Mouse (Mus musculus) hindbrain, embryonic 14.5 days (tissue): Measurements from ENCODE around the gene Fgf15. TPM values are rescaled to one million over a fixed set of nuclear protein-coding genes. Genes with fewer than 3 reads are reported as not detected.
"Not testable (repeated sequence)": the region's sequence is repeated elsewhere in the genome, so short reads cannot be mapped to it uniquely, and the experiment has no call there.

Source experiments
- ATAC-seq: fragments of 200-750 bp; cut with Nextera tagmentation; 2 replicates; pipeline ENCODE4 v1.8.0; 2017; ENCODE audit warnings: moderate number of reproducible peaks, mild to moderate bottlenecking, moderate TSS enrichment, moderate library complexity; ENCODE audit not compliant: low FRiP score
- DNase-seq: peaks from one replicate; pipeline ENCODE4 v3.0.0-alpha.2; 2015; ENCODE audit warnings: low spot score
- H3K27ac ChIP-seq: fragments of 300-500 bp; sonication (generic); 2 replicates; pipeline ENCODE4 v1.5.1; 2014; ENCODE audit warnings: mild to moderate bottlenecking, moderate library complexity
- H3K27me3 ChIP-seq: fragments of 300-500 bp; sonication (generic); 2 replicates; pipeline ENCODE4 v1.6.1; 2014; ENCODE audit warnings: mild to moderate bottlenecking, low read length, mixed read lengths; ENCODE audit not compliant: control insufficient read depth, insufficient read depth
- H3K36me3 ChIP-seq: fragments of 300-500 bp; sonication (generic); replicated peaks from 2 replicates; pipeline ENCODE4 v1.6.1; 2014; ENCODE audit not compliant: control insufficient read depth, insufficient read depth
- H3K4me1 ChIP-seq: fragments of 300-500 bp; sonication (generic); replicated peaks from 2 replicates; pipeline ENCODE4 v1.6.1; 2014; ENCODE audit warnings: antibody characterized with exemption, low read length, mixed read lengths; ENCODE audit not compliant: control insufficient read depth, insufficient read depth
- H3K4me2 ChIP-seq: fragments of 300-500 bp; sonication (generic); replicated peaks from 2 replicates; pipeline ENCODE4 v1.6.1; 2014; ENCODE audit warnings: mild to moderate bottlenecking, moderate library complexity
- H3K4me3 ChIP-seq: fragments of 300-500 bp; sonication (generic); replicated peaks from 2 replicates; pipeline ENCODE4 v1.5.1; 2014; ENCODE audit warnings: mild to moderate bottlenecking, low read length
- H3K9ac ChIP-seq: fragments of 300-500 bp; sonication (generic); 2 replicates; pipeline ENCODE4 v1.6.1; 2014
- H3K9me3 ChIP-seq: fragments of 300-500 bp; sonication (generic); 2 replicates; pipeline ENCODE4 v1.6.1; 2016; ENCODE audit warnings: low read length; ENCODE audit not compliant: control insufficient read depth
- WGBS: fragments of 180-500 bp; shearing (Covaris S2); extraction: QIAGEN DNeasy Blood & Tissue Kit; methylation state at CpG from one replicate; pipeline ENCODE4 v1.1.7; 2014; 5-methylcytosine and 5-hydroxymethylcytosine counted together
- polyA plus RNA-seq: library from polyadenylated mRNA; unstranded; fragments of >200 nt; fragmentation: Nextera tagmentation; extraction: Ambion mirVana; gene quantifications from 2 replicates; pipeline ENCODE4 v1.2.1, GENCODE M21; 2014

The Fgf15 gene
- polyA plus RNA-seq, 1 experiment from 2014 or later: 13.7 TPM

DNA sequence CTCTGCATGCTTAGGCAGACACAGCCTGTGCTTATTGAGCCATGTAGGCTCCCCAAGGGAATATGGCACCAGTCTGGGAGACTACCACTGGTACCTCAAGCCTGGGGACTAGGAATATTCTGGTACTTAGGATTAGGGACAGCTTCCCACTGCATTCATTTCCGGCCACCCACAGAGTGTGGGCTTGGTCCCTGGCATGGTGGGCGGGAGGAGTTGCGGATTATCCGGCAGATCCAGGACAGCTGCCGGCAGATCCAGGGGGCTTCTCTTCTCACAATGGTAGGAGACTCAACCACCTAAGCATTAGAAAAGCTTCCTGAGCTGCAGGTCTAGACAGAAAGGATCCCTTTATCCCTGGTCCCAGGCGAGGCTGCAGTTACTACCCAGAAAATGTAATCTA lies 2.2 kb downstream of the Fgf15 start:
- H3K9me3 ChIP-seq: no peaks in the 10 kb centered on the region
- peak overlapping the region; percentile 31; the same call in 1 of the 2 replicates for H3K9ac ChIP-seq
- H3K27ac ChIP-seq: no peak overlapping the region
- H3K4me1 ChIP-seq: peaks cover 20% of the 10 kb centered on the region
- H3K4me2 ChIP-seq: peak overlapping the region; percentile 65
- no peak for DNase-seq
- peaks cover 39% of the 10 kb centered on the region for H3K27me3 ChIP-seq
- ATAC-seq: no peak
- peak overlapping the region; percentile 40 for H3K4me3 ChIP-seq
- no peaks in the 10 kb centered on the region for H3K36me3 ChIP-seq
- 33% methylated on average over 6 of the region's 6 CpGs for WGBS

DNA sequence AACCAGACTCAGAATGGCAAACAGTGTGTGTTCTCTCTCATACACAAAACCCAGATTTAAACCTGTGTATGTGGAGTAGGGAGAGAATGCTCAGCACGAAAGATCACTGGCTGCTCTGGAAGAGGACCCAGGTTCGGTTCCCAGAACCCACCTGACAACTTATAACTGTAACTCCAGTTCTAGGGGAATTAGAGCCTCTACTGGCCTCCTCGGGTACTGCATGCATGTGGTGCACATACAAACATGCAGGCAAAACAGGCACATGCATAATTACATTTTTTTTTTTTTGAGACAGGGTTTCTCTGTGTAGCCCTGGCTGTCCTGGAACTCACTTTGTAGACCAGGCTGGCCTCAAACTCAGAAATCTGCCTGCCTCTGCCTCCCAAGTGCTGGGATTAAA lies 9.2 kb downstream of the Fgf15 start:
- not testable (repeated sequence) for H3K27ac ChIP-seq, H3K36me3 ChIP-seq, H3K9me3 ChIP-seq, H3K4me3 ChIP-seq, H3K4me2 ChIP-seq, H3K9ac ChIP-seq, H3K4me1 ChIP-seq, DNase-seq, H3K27me3 ChIP-seq, ATAC-seq
- WGBS: 99% methylated on average over 3 of the region's 3 CpGs

DNA sequence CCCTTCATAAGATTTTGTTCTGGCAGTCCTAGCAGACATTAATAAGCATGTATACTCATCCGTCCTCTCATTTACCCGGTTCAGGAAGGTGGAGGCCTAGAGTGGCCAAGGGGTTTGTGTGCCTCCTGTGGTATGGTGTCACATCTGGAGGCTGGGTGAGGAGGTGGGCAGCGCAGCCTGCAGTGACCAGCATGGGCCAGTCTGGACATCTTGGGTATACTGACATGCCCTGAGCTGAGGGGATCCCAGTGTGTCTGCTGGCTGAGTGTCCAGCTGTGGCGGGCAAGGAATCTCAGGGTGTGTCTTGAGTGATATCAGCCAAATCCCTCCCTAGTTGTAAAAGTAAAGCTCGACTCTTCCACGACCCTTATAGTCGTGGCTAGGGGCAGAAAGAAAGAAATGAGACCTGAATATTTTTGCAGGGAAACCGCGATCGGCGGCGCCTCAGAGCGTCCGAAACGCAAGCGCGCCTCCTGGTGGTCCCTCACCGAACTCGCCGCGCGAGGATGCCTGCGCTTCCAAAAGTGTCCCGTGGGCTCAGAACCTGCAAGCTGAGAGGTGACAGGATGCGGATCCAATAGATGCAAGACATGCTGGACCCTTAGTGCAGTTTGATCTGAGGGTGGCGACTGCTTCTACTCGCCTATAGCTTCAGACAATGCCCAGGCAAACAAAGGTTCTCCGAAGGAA lies 10.5 kb downstream of the Fgf15 start:
- H3K4me3 ChIP-seq: no peak overlapping the region
- no peak overlapping the region for H3K9ac ChIP-seq
- peak overlapping the region; percentile 40 for H3K4me2 ChIP-seq
- peak; percentile 78 for DNase-seq
- no peak overlapping the region for H3K27ac ChIP-seq
- WGBS: 10% methylated on average over 28 of the region's 28 CpGs
- no peaks in the 10 kb centered on the region for H3K4me1 ChIP-seq
- no peaks in the 10 kb centered on the region for H3K36me3 ChIP-seq
- no peaks in the 10 kb centered on the region for H3K27me3 ChIP-seq
- peak; percentile 42; the same call in 1 of the 2 replicates for ATAC-seq
- H3K9me3 ChIP-seq: no peaks in the 10 kb centered on the region

DNA sequence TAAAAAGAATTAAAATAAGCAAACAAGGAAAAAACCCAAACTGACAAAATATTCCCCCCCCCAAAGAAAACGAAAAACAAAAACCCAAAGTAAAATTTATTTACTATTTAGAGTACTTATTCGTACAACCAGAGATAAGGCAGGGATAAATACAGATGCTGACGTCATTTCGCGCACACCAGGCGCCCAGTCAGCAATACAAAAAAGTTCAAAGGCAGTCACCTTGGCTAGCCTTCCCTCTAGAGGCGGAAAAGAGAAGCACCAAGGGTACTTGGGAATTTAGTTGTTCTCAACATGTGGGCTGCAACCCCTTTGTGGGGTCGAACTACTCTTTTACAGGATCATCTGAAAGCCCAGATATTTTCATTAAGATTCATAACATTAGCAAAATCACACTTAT lies 11.5 kb downstream of the Fgf15 start:
- no peak overlapping the region for H3K27ac ChIP-seq
- no peak overlapping the region for H3K4me3 ChIP-seq
- no peaks in the 10 kb centered on the region for H3K27me3 ChIP-seq
- DNase-seq: no peak
- no peaks in the 10 kb centered on the region for H3K36me3 ChIP-seq
- 20% methylated on average over 8 of the region's 8 CpGs for WGBS
- no peaks in the 10 kb centered on the region for H3K9me3 ChIP-seq
- H3K9ac ChIP-seq: no peak overlapping the region
- no peaks in the 10 kb centered on the region for H3K4me1 ChIP-seq
- H3K4me2 ChIP-seq: no peak overlapping the region
- no peak for ATAC-seq

DNA sequence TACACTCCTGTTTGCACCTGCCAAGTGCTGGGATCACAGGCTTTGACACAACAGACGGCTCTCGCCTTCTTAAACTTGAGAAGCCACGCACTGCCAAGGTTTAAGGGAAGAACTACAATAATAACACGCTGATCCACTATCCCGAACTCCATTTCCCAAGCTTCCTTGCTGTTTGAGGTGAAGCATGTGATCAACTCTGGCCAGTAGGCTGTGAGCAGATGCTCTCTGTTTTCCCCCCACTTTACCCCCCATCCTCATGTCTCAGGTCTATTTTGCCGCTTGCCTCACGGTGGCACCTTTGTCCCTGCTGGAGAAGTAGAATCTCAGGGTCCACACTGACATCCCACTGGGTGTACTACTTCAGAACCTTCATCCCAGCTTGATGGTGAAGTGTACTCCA lies 12.4 kb downstream of the Fgf15 start:
- Histone ChIP-seq H3K27me3 (no peaks in the 10 kb centered on the region), H3K36me3 (no peaks in the 10 kb centered on the region), H3K4me3 (no peak overlapping the region), H3K9me3 (no peaks in the 10 kb centered on the region), H3K27ac (no peak overlapping the region), H3K4me2 (no peak overlapping the region), H3K4me1 (no peaks in the 10 kb centered on the region), H3K9ac (no peak overlapping the region)
- DNase-seq (no peak), ATAC-seq (peak; percentile 54; the same call in 1 of the 2 replicates)
- WGBS: 36% methylated on average over 7 of the region's 7 CpGs

DNA sequence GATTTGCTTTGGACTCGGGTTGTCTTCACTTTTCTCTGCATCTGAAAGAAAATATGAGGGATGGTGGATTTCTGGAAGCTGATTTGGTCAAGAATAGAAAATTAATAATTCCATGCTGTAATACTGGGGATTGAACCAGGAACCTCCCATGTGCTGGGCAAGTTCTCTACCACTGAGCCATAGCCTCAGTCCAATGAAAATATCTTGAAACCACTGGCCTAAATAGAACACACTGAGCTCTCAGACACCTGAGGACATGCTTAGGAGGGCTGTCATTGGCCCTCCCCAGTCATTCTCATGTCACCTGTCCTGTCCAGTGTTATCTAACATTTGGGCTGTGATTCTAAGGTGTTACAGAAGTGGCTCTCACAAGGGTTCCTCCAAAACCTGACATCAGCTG lies 14.8 kb downstream of the Fgf15 start:
- H3K9ac ChIP-seq: no peak overlapping the region
- no peaks in the 10 kb centered on the region for H3K36me3 ChIP-seq
- WGBS: 87% methylated on average over 1 of the region's 1 CpGs
- H3K4me2 ChIP-seq: no peak overlapping the region
- ATAC-seq (no peak), DNase-seq (no peak)
- no peaks in the 10 kb centered on the region for H3K9me3 ChIP-seq
- peaks cover 7% of the 10 kb centered on the region for H3K4me1 ChIP-seq
- H3K27ac ChIP-seq: no peak overlapping the region
- H3K4me3 ChIP-seq: no peak overlapping the region
- H3K27me3 ChIP-seq: no peaks in the 10 kb centered on the region

DNA sequence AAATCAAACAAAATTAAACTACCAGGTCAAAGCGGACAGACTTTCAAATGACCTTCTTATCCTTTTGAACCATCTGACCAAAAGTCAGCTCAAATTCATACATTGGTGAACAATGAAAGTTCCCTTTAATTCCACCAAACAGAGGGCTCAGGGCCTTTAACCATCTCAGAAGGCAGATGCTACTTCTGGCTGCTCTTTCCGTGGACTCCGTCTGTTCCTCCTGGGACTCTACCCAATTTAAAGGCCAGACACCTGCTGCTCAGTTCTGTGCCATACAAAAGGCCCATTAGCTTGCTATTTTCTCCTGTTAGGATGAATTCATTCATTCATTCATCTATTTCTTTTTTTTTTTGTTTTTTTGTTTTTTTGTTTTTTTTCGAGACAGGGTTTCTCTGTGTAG lies 16.6 kb downstream of the Fgf15 start:
- Histone ChIP-seq H3K36me3 (peaks cover 12% of the 10 kb centered on the region), H3K4me2 (no peak overlapping the region), H3K4me1 (peaks cover 11% of the 10 kb centered on the region), H3K9ac (no peak overlapping the region), H3K27ac (no peak overlapping the region), H3K27me3 (no peaks in the 10 kb centered on the region), H3K9me3 (no peaks in the 10 kb centered on the region), H3K4me3 (no peak overlapping the region)
- DNase-seq (no peak), ATAC-seq (no peak)
- WGBS: 48% methylated on average over 4 of the region's 4 CpGs

DNA sequence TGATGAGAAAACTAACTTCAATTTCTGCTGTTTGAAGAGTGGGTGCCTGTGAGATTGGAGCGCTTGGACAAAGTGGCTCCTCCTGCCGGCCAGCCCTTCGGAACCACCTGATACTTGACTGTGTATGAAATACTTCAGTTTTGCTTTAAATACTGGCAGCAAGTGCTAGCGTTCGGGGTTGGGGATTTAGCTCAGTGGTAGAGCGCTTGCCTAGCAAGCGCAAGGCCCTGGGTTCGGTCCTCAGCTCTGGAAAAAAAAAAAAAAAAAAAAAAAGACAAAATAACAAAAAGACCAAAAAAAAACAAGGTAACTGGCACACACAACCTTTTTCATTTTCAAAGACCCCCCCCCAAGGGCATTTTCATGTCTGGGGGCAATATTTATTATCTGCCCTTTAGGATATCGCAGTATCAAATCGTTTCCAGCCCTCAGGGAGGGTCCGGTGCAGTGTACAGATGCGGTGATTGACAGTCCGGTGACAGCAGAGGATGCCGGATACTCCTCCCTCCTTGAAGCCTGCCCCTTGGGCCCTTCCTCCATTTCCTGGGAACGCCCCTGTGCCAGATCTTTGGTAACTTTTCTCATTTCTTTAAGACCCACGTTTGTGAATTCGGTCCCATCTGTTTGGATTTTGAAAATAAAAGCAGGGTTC lies 18.1 kb downstream of the Fgf15 start:
- peak overlapping the region; percentile 91 for H3K4me3 ChIP-seq
- peak; percentile 68 for DNase-seq

DNA sequence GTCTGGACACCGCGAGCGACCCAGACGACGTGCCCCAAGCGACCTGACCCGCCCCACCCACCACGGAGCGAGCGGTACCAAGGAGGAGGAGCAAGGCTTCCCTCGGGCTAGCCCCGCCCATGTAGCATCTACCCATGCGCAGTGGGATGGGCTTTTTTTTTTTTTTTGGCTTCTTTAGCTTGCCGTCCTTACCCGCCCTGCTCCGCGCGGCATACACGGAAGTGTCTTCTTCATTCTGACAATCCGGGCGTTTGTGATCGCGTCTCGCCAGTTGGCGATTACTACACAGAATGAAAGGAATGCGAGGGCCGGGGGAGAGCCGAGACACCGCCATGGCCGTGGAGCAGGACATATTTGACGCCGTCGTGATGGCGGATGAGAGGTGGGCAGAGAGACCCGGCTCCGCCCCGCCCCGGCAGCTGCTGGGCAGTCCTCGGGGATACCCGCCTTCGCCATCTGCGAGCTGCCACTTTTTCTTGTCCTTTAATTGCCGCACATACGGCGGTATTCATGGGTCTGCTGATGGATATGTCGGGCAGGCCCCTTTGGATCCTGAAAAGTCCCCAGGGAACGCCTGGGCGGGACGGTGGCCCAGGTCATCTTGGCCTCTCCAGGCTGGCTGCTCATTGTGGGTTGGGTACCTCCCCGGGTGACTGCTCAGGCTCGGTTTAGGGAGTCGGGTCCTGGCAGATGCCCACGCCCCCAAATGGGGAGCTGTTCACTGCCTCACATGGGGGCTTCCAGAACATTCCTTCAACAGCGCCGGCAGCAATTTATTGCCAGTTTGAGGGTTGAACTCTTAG lies 18.8 kb downstream of the Fgf15 start, which contains the start of gene LTO1:
Gene LTO1, plus strand, starts transcription at position 153 of the 803 bp plus-strand sequence.
- H3K27ac ChIP-seq: peak within 1 kb of the TSS; percentile 91
- H3K9me3 ChIP-seq: no peaks in the 10 kb centered on the region
- peaks cover 33% of the 10 kb centered on the region for H3K36me3 ChIP-seq
- no peaks in the 10 kb centered on the region for H3K27me3 ChIP-seq
- H3K4me3 ChIP-seq: peak within 1 kb of the TSS; percentile 91
- under 1% methylated on average over 55 of the region's 55 CpGs for WGBS
- peak; percentile 93 for DNase-seq
- peak; percentile 95 for ATAC-seq
- peaks cover 11% of the 10 kb centered on the region for H3K4me1 ChIP-seq
- peak within 1 kb of the TSS; percentile 82 for H3K9ac ChIP-seq
- H3K4me2 ChIP-seq: peak within 1 kb of the TSS; percentile 96

More for the DNA sequence above, 18.1 kb downstream of the Fgf15 start:
- 8% methylated on average over 17 of the region's 17 CpGs for WGBS
- ATAC-seq: peak; percentile 91
- Histone ChIP-seq H3K4me1 (peaks cover 11% of the 10 kb centered on the region), H3K27me3 (no peaks in the 10 kb centered on the region), H3K4me2 (peak overlapping the region; percentile 96), H3K36me3 (peaks cover 26% of the 10 kb centered on the region), H3K9me3 (no peaks in the 10 kb centered on the region), H3K9ac (peak overlapping the region; percentile 82), H3K27ac (peak overlapping the region; percentile 91)
